Mouse (Mus musculus) granulocyte monocyte progenitor cell, adult 5-6 weeks (primary cell): ENCODE data around the gene Atp1a1. TPM values are rescaled to one million over a fixed set of nuclear protein-coding genes. Genes with fewer than 3 reads are reported as not detected.

Experiments
- total RNA-seq, 2 experiments: library from RNA; stranded (forward) in 1 of 2; stranded (reverse) in 1 of 2; fragments of 200-712, 200-1000 nt in 1 of 2; fragments of >200 nt in 1 of 2; fragmentation: Nextera tagmentation in 1 of 2; gene quantifications; 2 replicates each; pipeline ENCODE4 v1.2.3; 2014 to 2017

Gene Atp1a1
- total RNA-seq, 2 experiments from 2014 or later, result 82.1 to 118 TPM

Other genes with a start within 250 kb of the Atp1a1 start
- 0.13 TPM in 2 replicates for gene Igsf3, start 227.6 kb downstream of the Atp1a1 start, total RNA-seq (2014; fragmentation: Nextera tagmentation)
- under 0.01 and 0.04 TPM in 2 replicates for gene Igsf3, start 227.6 kb downstream of the Atp1a1 start, total RNA-seq (2017)
- gene Mab21l3, start 244.3 kb upstream of the Atp1a1 start, total RNA-seq (2014; fragmentation: Nextera tagmentation), result not detected in 2 replicates
- gene Mab21l3, start 244.3 kb upstream of the Atp1a1 start, total RNA-seq (2017), result 0.05 TPM in 1 of 2 replicates, not detected in the other